Mouse (Mus musculus) cerebellum, adult 11-12 months (tissue): ENCODE results near the gene Gm20388.

ENCODE experiments used
- DNase-seq: peaks from one replicate; pipeline ENCODE4 v3.0.0; 2022

Gm20388 gene

DNA sequence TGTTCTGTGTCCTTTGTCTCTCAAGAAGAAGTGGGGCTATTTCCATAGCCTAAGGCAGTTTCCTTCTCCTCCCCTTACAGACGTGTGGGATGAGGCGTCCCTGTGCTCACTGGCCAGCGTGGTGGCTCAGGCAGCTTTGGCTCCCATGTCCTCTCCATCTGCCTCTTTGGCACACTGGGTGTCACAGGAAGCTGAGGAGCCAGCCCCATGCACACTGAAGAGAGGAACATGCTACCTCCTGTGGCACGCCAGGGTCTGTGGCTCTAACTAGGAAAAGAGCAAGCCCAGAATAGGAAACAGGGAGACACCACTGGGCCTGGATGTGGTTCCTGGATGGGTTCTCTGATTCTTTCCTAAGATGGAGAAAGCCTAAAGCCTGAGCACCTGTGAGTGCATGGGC is 2138.6 kb downstream of the Gm20388 start:
- DNase-seq: peak; percentile 57

- DNase-seq: no peak
These were observed 2139.3 kb downstream of the Gm20388 start for GRCm38 (mm10) chr8:122049923-122050322.

DNA sequence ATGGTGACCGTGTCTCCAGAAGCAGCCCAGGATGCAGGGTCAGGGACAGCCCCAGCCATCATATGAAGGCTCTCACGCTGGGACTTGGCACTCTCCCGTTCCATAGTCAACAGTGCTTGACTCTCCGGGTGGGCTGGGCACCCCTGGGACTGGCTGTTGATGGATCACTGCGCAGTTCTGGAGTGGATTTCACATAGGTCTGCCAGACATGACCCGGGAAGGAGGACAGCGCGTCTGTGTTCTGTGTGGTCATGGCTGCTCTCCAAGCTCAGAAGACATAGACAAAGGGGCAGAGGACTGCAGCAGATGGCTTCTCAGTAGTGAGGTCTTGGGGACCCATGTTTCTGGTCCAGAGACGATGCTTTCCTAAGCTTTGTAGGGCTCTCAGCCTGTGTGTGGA is 2140.0 kb downstream of the Gm20388 start:
- peak; percentile 69 for DNase-seq

DNA sequence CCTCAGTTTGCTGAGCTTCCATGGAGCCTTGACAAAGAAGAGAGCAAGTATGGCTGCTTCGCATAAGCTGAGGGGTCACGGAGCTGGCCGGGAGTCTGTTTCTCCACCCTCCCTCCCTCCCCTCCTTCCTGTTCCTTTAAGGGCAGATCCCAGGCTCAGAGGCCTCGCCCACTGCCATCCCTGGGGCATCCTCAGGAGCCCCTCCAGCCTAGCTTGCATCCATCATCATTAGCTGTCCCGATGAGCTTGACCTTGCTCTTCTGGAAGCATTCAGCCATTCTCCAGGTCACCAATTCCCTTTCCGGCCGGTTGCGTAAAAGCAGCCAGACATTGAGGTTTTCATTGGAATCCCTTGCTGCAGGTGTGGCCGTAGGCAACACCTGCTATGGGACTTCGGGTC is 2144.7 kb downstream of the Gm20388 start:
- no peak for DNase-seq

GRCm38 (mm10) chr8:122056113-122056512 is 2145.5 kb downstream of the Gm20388 start:
- no peak for DNase-seq

GRCm38 (mm10) chr8:122056882-122057281 is 2146.2 kb downstream of the Gm20388 start:
- DNase-seq: no peak

DNA sequence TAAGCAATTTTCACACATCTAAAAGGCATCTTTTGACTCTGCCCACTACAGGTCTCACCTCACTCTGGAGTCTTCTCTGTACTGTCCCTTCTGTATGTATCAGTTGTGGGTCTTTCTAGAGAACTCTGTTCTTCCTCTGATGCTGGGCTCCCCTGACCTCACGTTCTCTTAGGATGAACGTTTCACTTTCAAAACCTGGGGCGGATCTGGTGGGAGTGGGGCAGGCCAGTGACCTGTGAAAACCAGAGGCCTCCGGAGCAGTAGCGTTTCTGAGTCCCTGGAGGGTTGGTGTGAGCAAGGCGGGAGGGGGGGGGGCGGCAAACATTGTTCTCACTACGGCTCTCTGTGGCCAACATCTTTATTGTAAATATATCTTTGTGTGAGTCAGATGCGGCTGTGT is 2147.9 kb downstream of the Gm20388 start:
- no peak for DNase-seq

- no peak for DNase-seq
These were observed 2148.3 kb downstream of the Gm20388 start for GRCm38 (mm10) chr8:122058951-122059350.

- no peak for DNase-seq
These were observed 2152.0 kb downstream of the Gm20388 start for GRCm38 (mm10) chr8:122062508-122063223.

DNA sequence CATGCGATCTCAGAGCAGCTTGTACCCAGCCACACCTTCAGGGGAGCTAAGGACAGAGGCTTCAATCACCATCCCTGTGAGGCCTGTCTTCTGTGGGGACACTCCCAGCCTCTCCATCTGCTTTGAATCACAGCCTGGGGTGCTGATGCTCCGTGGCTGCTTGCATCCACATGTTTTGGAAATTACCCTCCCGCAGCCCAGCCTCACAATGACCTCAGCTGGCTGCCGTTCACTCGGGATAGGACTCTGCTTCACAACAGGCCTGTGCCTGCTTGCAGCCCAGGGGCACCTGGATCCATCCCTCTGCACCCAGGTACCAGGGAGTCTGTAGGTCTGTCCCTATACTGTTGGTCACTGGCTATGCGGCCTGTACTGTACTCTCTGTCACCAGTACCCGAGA is 2153.7 kb downstream of the Gm20388 start:
- no peak for DNase-seq

- no peak for DNase-seq
These were observed 2157.3 kb downstream of the Gm20388 start for GRCm38 (mm10) chr8:122067783-122068505.

GRCm38 (mm10) chr8:122068609-122069008 is 2158.0 kb downstream of the Gm20388 start:
- DNase-seq: no peak

DNA sequence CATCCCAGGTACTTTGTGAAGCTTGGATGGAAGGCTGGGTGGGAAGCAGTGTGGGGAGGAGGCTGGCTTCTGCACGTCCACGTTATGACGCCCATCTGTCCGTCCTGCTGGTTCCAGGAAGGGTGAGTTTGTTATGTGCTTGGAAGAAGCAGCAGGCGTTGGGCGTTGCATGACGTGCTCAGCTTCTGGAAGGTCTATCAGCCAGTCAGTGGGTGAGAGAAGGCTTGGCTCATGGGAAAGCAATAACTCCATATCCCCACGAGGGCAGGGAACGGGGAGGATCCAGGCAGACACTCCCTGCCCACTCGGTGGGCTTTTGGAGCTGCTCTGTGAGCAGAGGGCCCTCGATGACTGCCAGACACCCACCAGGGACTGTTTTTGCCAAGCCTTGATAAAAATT is 2158.6 kb downstream of the Gm20388 start:
- no peak for DNase-seq

- no peak for DNase-seq
These were observed 2160.6 kb downstream of the Gm20388 start for GRCm38 (mm10) chr8:122071193-122071592.

GRCm38 (mm10) chr8:122073964-122074363 is 2163.3 kb downstream of the Gm20388 start:
- DNase-seq: no peak

GRCm38 (mm10) chr8:122074442-122074841 is 2163.8 kb downstream of the Gm20388 start:
- DNase-seq: no peak

DNA sequence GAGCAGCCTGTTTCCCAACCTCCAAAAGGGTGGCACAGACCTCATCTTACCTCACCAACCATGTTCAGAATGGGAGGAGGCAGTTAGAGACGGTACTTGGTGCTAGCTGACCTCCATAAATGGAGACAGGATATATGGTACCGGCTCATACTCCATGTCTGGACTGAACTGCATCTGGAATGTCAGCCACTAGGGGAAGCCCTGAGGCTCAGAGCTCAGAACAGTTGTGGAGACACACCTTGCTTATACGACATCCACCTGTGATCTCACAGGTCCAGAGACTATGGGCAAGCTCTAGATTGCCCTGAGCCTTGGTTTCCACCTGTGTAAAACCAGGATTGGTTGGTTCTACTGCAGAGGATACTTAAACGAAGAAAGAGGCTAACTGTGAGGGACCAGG is 2164.3 kb downstream of the Gm20388 start:
- DNase-seq: no peak

DNA sequence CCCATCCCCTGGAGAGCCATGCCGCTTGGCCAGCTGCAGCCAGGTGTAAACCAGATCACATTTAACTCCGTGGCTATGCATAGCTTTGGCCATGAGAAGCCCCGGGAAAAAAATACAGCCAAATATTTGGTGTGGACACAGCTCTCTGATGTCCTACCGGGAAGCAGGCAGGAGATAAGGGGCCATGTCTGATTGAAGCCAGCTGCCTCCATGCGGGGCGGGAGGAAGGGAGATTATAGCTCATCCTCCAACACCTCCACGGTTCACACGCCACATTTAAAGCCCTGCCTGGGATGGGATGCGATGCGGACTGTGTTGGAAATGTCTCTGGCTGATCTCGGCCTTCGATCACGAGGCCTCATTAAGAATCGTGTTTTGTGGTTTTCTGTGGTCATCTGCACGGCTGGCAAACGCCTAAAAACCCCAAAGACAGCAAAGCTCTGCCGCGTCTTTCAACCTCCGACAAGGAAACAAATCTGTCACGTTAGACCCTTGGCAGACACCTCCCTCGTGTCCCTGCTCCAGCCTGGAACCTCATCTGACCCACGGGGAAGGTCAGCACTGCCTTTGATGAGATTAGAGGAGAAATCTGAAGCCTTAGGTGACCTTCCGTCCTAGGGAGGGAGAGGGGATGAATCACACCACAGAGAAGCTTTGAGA is 2165.7 kb downstream of the Gm20388 start:
- DNase-seq: no peak

- no peak for DNase-seq
These were observed 2167.7 kb downstream of the Gm20388 start for GRCm38 (mm10) chr8:122078321-122078720.

DNA sequence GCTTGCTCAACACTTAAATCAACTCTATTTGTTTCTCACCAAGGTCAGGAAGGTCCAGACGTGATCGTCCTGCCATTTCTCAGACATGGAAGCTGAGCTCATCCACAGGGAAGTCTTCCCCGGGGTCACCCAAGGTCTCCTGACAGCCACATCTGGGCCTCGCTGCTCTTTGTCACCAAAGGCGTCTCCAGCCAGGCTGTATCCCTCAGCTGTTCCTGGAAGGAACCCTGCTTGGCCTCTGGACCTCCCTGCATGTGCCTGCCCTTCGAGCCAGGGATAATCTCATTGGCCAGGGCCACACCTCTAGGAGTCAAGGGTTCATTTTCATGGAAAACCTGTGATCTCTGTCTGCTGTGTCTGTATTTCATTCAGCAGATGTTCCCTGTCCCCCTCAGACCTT is 2168.5 kb downstream of the Gm20388 start:
- DNase-seq: no peak

GRCm38 (mm10) chr8:122080347-122080746 is 2169.7 kb downstream of the Gm20388 start:
- DNase-seq: no peak

- no peak for DNase-seq
These were observed 2172.8 kb downstream of the Gm20388 start for GRCm38 (mm10) chr8:122083401-122083800.

- DNase-seq: no peak
These were observed 2173.5 kb downstream of the Gm20388 start for GRCm38 (mm10) chr8:122084145-122084544.
